Mouse (Mus musculus) kidney, postnatal 0 days (tissue): ENCODE measurements around the gene Slc12a5. TPM values are rescaled to one million over a fixed set of nuclear protein-coding genes. Genes with fewer than 3 reads are reported as not detected.
A peak's percentile ranks its signal among the peaks of the same experiment; 100 is the strongest.

Experiments
- ATAC-seq: fragments of 200-750 bp; cut with Nextera tagmentation; replicated peaks from 2 replicates; pipeline ENCODE4 v1.8.0; 2017; ENCODE audit warnings: low read depth, moderate number of reproducible peaks, moderate TSS enrichment, moderate library complexity; ENCODE audit not compliant: low FRiP score
- DNase-seq: peaks from one replicate; pipeline ENCODE4 v3.0.0-alpha.2; 2016; ENCODE audit warnings: low spot score
- H3K27ac ChIP-seq: fragments of 300-500 bp; sonication (generic); 2 replicates; pipeline ENCODE4 v1.5.1; 2014; ENCODE audit warnings: mild to moderate bottlenecking
- H3K27me3 ChIP-seq: fragments of 300-500 bp; sonication (generic); 2 replicates; pipeline ENCODE4 v1.6.1; 2014; ENCODE audit warnings: low read length, mixed read lengths; ENCODE audit not compliant: insufficient read depth
- H3K36me3 ChIP-seq: fragments of 300-500 bp; sonication (generic); 2 replicates; pipeline ENCODE4 v1.6.1; 2014; ENCODE audit warnings: low read length, mixed read lengths; ENCODE audit not compliant: insufficient read depth
- H3K4me1 ChIP-seq: fragments of 300-500 bp; sonication (generic); replicated peaks from 2 replicates; pipeline ENCODE4 v1.6.1; 2014; ENCODE audit warnings: antibody characterized with exemption, low read length, mixed read lengths; ENCODE audit not compliant: insufficient read depth
- H3K4me2 ChIP-seq: fragments of 300-500 bp; sonication (generic); 2 replicates; pipeline ENCODE4 v1.6.1; 2014; ENCODE audit warnings: mild to moderate bottlenecking, low read length, moderate library complexity, mixed read lengths
- H3K4me3 ChIP-seq: fragments of 300-500 bp; sonication (generic); replicated peaks from 2 replicates; pipeline ENCODE4 v1.5.1; 2014; ENCODE audit warnings: low read depth, low read length
- H3K9ac ChIP-seq: fragments of 300-500 bp; sonication (generic); 2 replicates; pipeline ENCODE4 v1.6.1; 2014; ENCODE audit warnings: low read depth, low read length
- H3K9me3 ChIP-seq: fragments of 300-500 bp; sonication (generic); replicated peaks from 2 replicates; pipeline ENCODE4 v1.6.1; 2016; ENCODE audit warnings: low read length, inconsistent platforms, mixed read lengths
- CTCF ChIP-seq: IDR thresholded peaks from 2 replicates; pipeline ENCODE4 v1.5.1; 2016; ENCODE audit warnings: antibody characterized with exemption, low read depth, mild to moderate bottlenecking, moderate library complexity
- WGBS: fragments of 180-500 bp; shearing (Covaris S2); extraction: QIAGEN DNeasy Blood & Tissue Kit; methylation state at CpG from one replicate; pipeline ENCODE4 v1.1.7; 2014; 5-methylcytosine and 5-hydroxymethylcytosine counted together
- polyA plus RNA-seq: library from polyadenylated mRNA; unstranded; fragments of >200 nt; fragmentation: Nextera tagmentation; extraction: Ambion mirVana; gene quantifications from 2 replicates; pipeline ENCODE4 v1.2.1, GENCODE M21; 2015

Gene Slc12a5
- polyA plus RNA-seq, 1 experiment from 2014 or later: 0.68 TPM

GRCm38 (mm10) chr2:164942692-164943290 lies 17.8 kb upstream of the Slc12a5 start:
- Histone ChIP-seq H3K27me3 (0 out of 2 replicates have a peak, but pooled peaks cover 8% of the 10 kb centered on the region), H3K9ac (no peak overlapping the region), H3K4me2 (no peak overlapping the region), H3K27ac (no peak overlapping the region), H3K4me1 (peaks cover 27% of the 10 kb centered on the region), H3K4me3 (no peak overlapping the region), H3K36me3 (no peaks in the 10 kb centered on the region), H3K9me3 (no peaks in the 10 kb centered on the region)
- 30% methylated on average over 5 of the region's 5 CpGs for WGBS
- no peak for TF ChIP-seq CTCF
- DNase-seq: no peak
- ATAC-seq: no peak

GRCm38 (mm10) chr2:164947506-164947905 lies 13.1 kb upstream of the Slc12a5 start:
- no peaks in the 10 kb centered on the region for H3K9me3 ChIP-seq
- ATAC-seq (no peak), DNase-seq (no peak)
- H3K4me1 ChIP-seq: peaks cover 4% of the 10 kb centered on the region; the same call in 1 of the 2 replicates
- no peak overlapping the region for H3K27ac ChIP-seq
- peaks cover 36% of the 10 kb centered on the region for H3K27me3 ChIP-seq
- H3K4me2 ChIP-seq: no peak overlapping the region
- H3K36me3 ChIP-seq: no peaks in the 10 kb centered on the region
- 41% methylated on average over 4 of the region's 4 CpGs for WGBS
- no peak overlapping the region for H3K4me3 ChIP-seq
- TF ChIP-seq CTCF: no peak
- H3K9ac ChIP-seq: no peak overlapping the region

GRCm38 (mm10) chr2:164947930-164948329 lies 12.7 kb upstream of the Slc12a5 start:
- no peaks in the 10 kb centered on the region for H3K4me1 ChIP-seq
- H3K9ac ChIP-seq: no peak overlapping the region
- TF ChIP-seq CTCF: no peak
- no peak overlapping the region for H3K4me3 ChIP-seq
- H3K9me3 ChIP-seq: no peaks in the 10 kb centered on the region
- peaks cover 37% of the 10 kb centered on the region for H3K27me3 ChIP-seq
- DNase-seq (no peak), ATAC-seq (no peak)
- H3K36me3 ChIP-seq: no peaks in the 10 kb centered on the region
- H3K4me2 ChIP-seq: no peak overlapping the region
- no peak overlapping the region for H3K27ac ChIP-seq
- WGBS: 4% methylated on average over 7 of the region's 7 CpGs

GRCm38 (mm10) chr2:164948962-164949361 lies 11.6 kb upstream of the Slc12a5 start:
- Histone ChIP-seq H3K36me3 (no peaks in the 10 kb centered on the region), H3K4me3 (peak overlapping the region; percentile 12), H3K27me3 (peaks cover 37% of the 10 kb centered on the region), H3K4me1 (no peaks in the 10 kb centered on the region), H3K27ac (no peak overlapping the region), H3K4me2 (peak overlapping the region; percentile 28), H3K9me3 (no peaks in the 10 kb centered on the region), H3K9ac (no peak overlapping the region)
- ATAC-seq (no peak), DNase-seq (no peak)
- no peak for TF ChIP-seq CTCF
- WGBS: 6% methylated on average over 25 of the region's 25 CpGs

GRCm38 (mm10) chr2:164950501-164950900 lies 10.1 kb upstream of the Slc12a5 start:
- TF ChIP-seq CTCF: peak; percentile 50
- DNase-seq (no peak), ATAC-seq (no peak)
- Histone ChIP-seq H3K4me2 (no peak overlapping the region), H3K27me3 (peaks cover 37% of the 10 kb centered on the region), H3K9me3 (no peaks in the 10 kb centered on the region), H3K27ac (no peak overlapping the region), H3K4me1 (no peaks in the 10 kb centered on the region), H3K36me3 (no peaks in the 10 kb centered on the region), H3K9ac (no peak overlapping the region), H3K4me3 (no peak overlapping the region)
- WGBS: 29% methylated on average over 13 of the region's 13 CpGs

GRCm38 (mm10) chr2:164951745-164952144 lies 8.9 kb upstream of the Slc12a5 start:
- WGBS: 81% methylated on average over 4 of the region's 4 CpGs
- ATAC-seq: no peak

GRCm38 (mm10) chr2:164952448-164952847 lies 8.2 kb upstream of the Slc12a5 start:
- Histone ChIP-seq H3K4me2 (no peak overlapping the region), H3K27ac (no peak overlapping the region), H3K27me3 (peaks cover 33% of the 10 kb centered on the region), H3K9me3 (no peaks in the 10 kb centered on the region), H3K4me3 (no peak overlapping the region), H3K36me3 (no peaks in the 10 kb centered on the region), H3K9ac (no peak overlapping the region), H3K4me1 (no peaks in the 10 kb centered on the region)
- WGBS: 37% methylated on average over 13 of the region's 13 CpGs
- DNase-seq: no peak
- peak; percentile 40 for TF ChIP-seq CTCF
- ATAC-seq: no peak

More at GRCm38 (mm10) chr2:164951745-164952144, 8.9 kb upstream of the Slc12a5 start:
- Histone ChIP-seq H3K4me1 (no peaks in the 10 kb centered on the region), H3K36me3 (no peaks in the 10 kb centered on the region), H3K27me3 (peaks cover 33% of the 10 kb centered on the region), H3K4me2 (no peak overlapping the region), H3K9me3 (no peaks in the 10 kb centered on the region), H3K9ac (no peak overlapping the region), H3K27ac (no peak overlapping the region), H3K4me3 (no peak overlapping the region)
- no peak for DNase-seq
- peak; percentile 47 for TF ChIP-seq CTCF
